8 mouse cellular contexts compared by ENCODE assay signal in the genomic region with DNA sequence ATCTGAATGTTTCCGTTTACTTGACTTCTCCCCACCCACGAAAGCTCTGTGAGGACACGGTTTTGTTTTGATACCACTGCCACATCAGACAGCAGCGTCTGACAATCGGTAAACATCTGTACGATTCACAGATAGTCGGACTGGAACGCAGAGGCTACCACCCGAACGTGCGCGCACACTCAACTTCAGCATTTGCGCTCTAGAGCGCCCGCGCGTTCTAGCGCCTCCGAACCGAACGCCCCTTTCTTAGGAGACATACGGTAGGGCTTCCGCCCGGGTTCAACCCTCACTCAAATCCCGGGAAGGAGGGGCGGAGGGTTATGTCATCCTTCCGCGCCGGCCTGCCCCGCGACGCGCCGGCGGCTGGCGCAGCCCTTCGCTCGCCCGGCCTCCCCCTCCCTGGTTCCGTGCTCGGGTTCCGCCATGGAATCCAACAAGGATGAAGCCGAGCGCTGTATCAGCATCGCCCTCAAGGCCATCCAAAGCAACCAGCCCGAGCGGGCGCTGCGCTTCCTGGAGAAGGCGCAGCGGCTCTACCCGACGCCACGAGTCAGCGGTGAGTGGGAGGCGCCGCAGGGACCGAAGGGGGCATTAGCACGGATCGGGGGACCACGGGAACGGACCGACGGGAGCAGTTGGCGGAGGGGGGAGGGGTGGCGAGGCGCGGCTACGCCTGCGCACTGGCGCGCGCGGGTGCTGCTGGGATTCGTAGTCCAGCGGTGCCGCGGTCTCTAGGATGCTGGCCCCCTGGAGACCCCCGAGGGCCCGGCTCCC. TPM values are rescaled to one million over a fixed set of nuclear protein-coding genes. Genes with fewer than 3 reads are reported as not detected.
DNase-seq lines count a peak whose midpoint lies in the region; ATAC-seq and TF ChIP-seq lines count a peak whose summit lies in the region.

Dnajb12 (plus strand) TSS at position 302 of the 774 bp plus-strand sequence.

- peak within 1 kb of the TSS; percentile 91 for H3ac ChIP-seq in C2C12 (ENCODE audit: control insufficient read depth, insufficient read length, low read depth)

- peaks cover 43% of the 10 kb centered on the region for H3K79me3 ChIP-seq in C2C12 (ENCODE audit: low read depth)

- peak within 1 kb of the TSS; percentile 100 for H3K27ac ChIP-seq in heart, embryonic 13.5 days (replicated peaks)
- peak within 1 kb of the TSS; percentile 100 for H3K27ac ChIP-seq in liver, embryonic 12.5 days
- peak within 1 kb of the TSS; percentile 100 for H3K27ac ChIP-seq in stomach, embryonic 15.5 days

- 0 out of 2 replicates have a peak, but pooled peaks cover 2% of the 10 kb centered on the region for H3K9me3 ChIP-seq in erythroblast, embryonic 14.5 days (ENCODE audit: control insufficient read depth, low read length)
- H3K9me3 ChIP-seq in heart, embryonic 13.5 days, result no peaks in the 10 kb centered on the region
- no peaks in the 10 kb centered on the region for H3K9me3 ChIP-seq in liver, embryonic 12.5 days (replicated peaks)
- no peaks in the 10 kb centered on the region for H3K9me3 ChIP-seq in stomach, embryonic 15.5 days

- H3K27me3 ChIP-seq in C2C12 (ENCODE audit: control insufficient read depth, insufficient read depth, insufficient read length), result no peaks in the 10 kb centered on the region
- H3K27me3 ChIP-seq in erythroblast, embryonic 14.5 days (ENCODE audit: control insufficient read depth), result no peaks in the 10 kb centered on the region
- no peaks in the 10 kb centered on the region for H3K27me3 ChIP-seq in heart, embryonic 13.5 days (replicated peaks)
- H3K27me3 ChIP-seq in liver, embryonic 12.5 days (replicated peaks), result no peaks in the 10 kb centered on the region
- H3K27me3 ChIP-seq in stomach, embryonic 15.5 days (replicated peaks), result no peaks in the 10 kb centered on the region

- DNase-seq in brain, embryonic 14.5 days (ENCODE audit: low read depth), result peak; percentile 98
- peak; percentile 97 for DNase-seq in kidney, postnatal 10 days
- DNase-seq in natural killer cell, adult 2 months (ENCODE audit: low spot score in 2 of 2), result peak; percentile 83 to 86

- H3K4me3 ChIP-seq in C2C12 (ENCODE audit: insufficient read depth, poor library complexity, severe bottlenecking), result peak within 1 kb of the TSS; percentile 97
- H3K4me3 ChIP-seq in erythroblast, embryonic 14.5 days (replicated peaks), result peak within 1 kb of the TSS; percentile 85
- peak within 1 kb of the TSS; percentile 80 for H3K4me3 ChIP-seq in heart, embryonic 13.5 days
- peak within 1 kb of the TSS; percentile 95 for H3K4me3 ChIP-seq in liver, embryonic 12.5 days
- peak within 1 kb of the TSS; percentile 89 for H3K4me3 ChIP-seq in stomach, embryonic 15.5 days (replicated peaks)

- ATAC-seq in heart, embryonic 13.5 days (ENCODE audit: extremely low read depth, insufficient number of reproducible peaks, low FRiP score, low TSS enrichment), result peak; percentile 88
- ATAC-seq in liver, embryonic 12.5 days, result peak; percentile 82
- peak; percentile 88 for ATAC-seq in stomach, embryonic 15.5 days (ENCODE audit: insufficient read depth, low FRiP score, low read depth)

- peaks cover 49% of the 10 kb centered on the region for H3K79me2 ChIP-seq in C2C12 (ENCODE audit: control insufficient read depth, insufficient read depth)

- peak; percentile 45 for TF ChIP-seq POLR2A in brain, embryonic 14.5 days (IDR thresholded peaks at IDR 0.05; ENCODE audit: borderline replicate concordance, extremely low read depth, insufficient read depth, insufficient read length, poor library complexity, severe bottlenecking)

- H3K36me3 ChIP-seq in C2C12 (ENCODE audit: control insufficient read depth, insufficient read depth), result peaks cover 6% of the 10 kb centered on the region
- peaks cover 62% of the 10 kb centered on the region for H3K36me3 ChIP-seq in erythroblast, embryonic 14.5 days (ENCODE audit: control insufficient read depth)
- peaks cover 10% of the 10 kb centered on the region for H3K36me3 ChIP-seq in heart, embryonic 13.5 days
- peaks cover 25% of the 10 kb centered on the region for H3K36me3 ChIP-seq in liver, embryonic 12.5 days
- H3K36me3 ChIP-seq in stomach, embryonic 15.5 days, result peaks cover 3% of the 10 kb centered on the region; the same call in 1 of the 2 replicates

- WGBS in heart, embryonic 13.5 days, result under 1% methylated on average over 80 of the region's 80 CpGs
- WGBS in liver, embryonic 12.5 days (ENCODE audit: insufficient replicate concordance), result under 1% methylated on average over 79 of the region's 80 CpGs
- under 1% methylated on average over 78 of the region's 80 CpGs for WGBS in stomach, embryonic 15.5 days

- H3K4me2 ChIP-seq in heart, embryonic 13.5 days, result peak within 1 kb of the TSS; percentile 85
- H3K4me2 ChIP-seq in liver, embryonic 12.5 days, result peak within 1 kb of the TSS; percentile 74
- peak within 1 kb of the TSS; percentile 72 for H3K4me2 ChIP-seq in stomach, embryonic 15.5 days

- H3K9ac ChIP-seq in heart, embryonic 13.5 days, result peak within 1 kb of the TSS; percentile 99
- peak within 1 kb of the TSS; percentile 97 for H3K9ac ChIP-seq in liver, embryonic 12.5 days
- peak within 1 kb of the TSS; percentile 90 for H3K9ac ChIP-seq in stomach, embryonic 15.5 days

- TF ChIP-seq CTCF in C2C12 (IDR thresholded peaks at IDR 0.05; ENCODE audit: control insufficient read depth, insufficient read depth, insufficient read length), result no peak
- TF ChIP-seq CTCF in brain, embryonic 14.5 days (IDR thresholded peaks at IDR 0.05; ENCODE audit: borderline replicate concordance, extremely low read depth, insufficient read depth, insufficient read length), result no peak

- H3K4me1 ChIP-seq in erythroblast, embryonic 14.5 days (ENCODE audit: control insufficient read depth), result peaks cover 84% of the 10 kb centered on the region
- H3K4me1 ChIP-seq in heart, embryonic 13.5 days, result peaks cover 20% of the 10 kb centered on the region
- H3K4me1 ChIP-seq in liver, embryonic 12.5 days, result peaks cover 84% of the 10 kb centered on the region
- H3K4me1 ChIP-seq in stomach, embryonic 15.5 days, result peaks cover 16% of the 10 kb centered on the region

TF ChIP-seq in C2C12, 6 proteins besides CTCF, POLR2A, EP300 and RAD21:
- TF ChIP-seq CEBPB (IDR thresholded peaks at IDR 0.05; ENCODE audit: low read depth) (no peak), MYOD1 (IDR thresholded peaks at IDR 0.05; ENCODE audit: control insufficient read depth, insufficient read length, low read depth) (no peak), FOSL1 (IDR thresholded peaks at IDR 0.05; ENCODE audit: insufficient read depth, low read length, poor library complexity, severe bottlenecking) (no peak), USF1 (IDR thresholded peaks at IDR 0.05; ENCODE audit: low read depth) (no peak), MAX (IDR thresholded peaks at IDR 0.05) (peak; percentile 56), MYOG (IDR thresholded peaks at IDR 0.05; ENCODE audit: control insufficient read depth, extremely low read depth, insufficient read length) (no peak)

RNA-seq across cellular contexts. Expression of gene Dnajb12, which starts in this region (rescaled TPM):
- 25.8 TPM for polyA plus RNA-seq in C2C12 (2012; fragmentation: generic; extraction: Trizol)
- polyA plus RNA-seq in brain, embryonic 14.5 days (2012; rRNA removed), result 22.6 and 34.0 TPM in 2 replicates
- polyA plus RNA-seq in erythroblast, embryonic 14.5 days (2012), result 7.9 and 8.8 TPM in 2 replicates
- polyA plus RNA-seq in heart, embryonic 13.5 days (2015; fragmentation: Nextera tagmentation; extraction: Ambion mirVana), result 22.9 and 23.7 TPM in 2 replicates
- 18.0 and 18.7 TPM in 2 replicates for polyA plus RNA-seq in liver, embryonic 12.5 days (2016; fragmentation: Nextera tagmentation; extraction: Ambion mirVana)
- 20.6 and 22.0 TPM in 2 replicates for polyA plus RNA-seq in stomach, embryonic 15.5 days (2015; fragmentation: Nextera tagmentation; extraction: Ambion mirVana)

Comparison
In these comparisons a context has a peak if more than half of its experiments do, and no peak if none do; other contexts are left out.
1. Peak in every context shown above with its lines: DNase-seq, ATAC-seq, H3K4me3 ChIP-seq and H3K27ac ChIP-seq.